Mouse (Mus musculus): ENCODE results near the gene Trarg1.
A peak's percentile ranks its signal among the peaks of the same experiment; 100 is the strongest.

Trarg1 gene

GRCm38 (mm10) chr11:76672561-76673384 is 6.8 kb upstream of the Trarg1 start:
- DNase-seq (ENCODE audit: extremely low read depth, insufficient read length, low spot score): no peak

- DNase-seq (ENCODE audit: extremely low read depth, insufficient read length, low spot score): no peak
These were observed 5.4 kb upstream of the Trarg1 start for GRCm38 (mm10) chr11:76674199-76674598.

- DNase-seq (ENCODE audit: extremely low read depth, insufficient read length, low spot score): no peak
These were observed 4.9 kb upstream of the Trarg1 start for GRCm38 (mm10) chr11:76674704-76675103.

- no peak for DNase-seq (ENCODE audit: extremely low read depth, insufficient read length, low spot score)
These were observed 6.0 kb downstream of the Trarg1 start for GRCm38 (mm10) chr11:76685604-76686003.

GRCm38 (mm10) chr11:76692096-76692495 is 12.5 kb downstream of the Trarg1 start:
- no peak for DNase-seq (ENCODE audit: extremely low read depth, insufficient read length, low spot score)

- DNase-seq (ENCODE audit: extremely low read depth, insufficient read length, low spot score): no peak
These were observed 16.2 kb downstream of the Trarg1 start for GRCm38 (mm10) chr11:76695810-76696209.

GRCm38 (mm10) chr11:76699626-76700025 is 20.0 kb downstream of the Trarg1 start:
- no peak for DNase-seq (ENCODE audit: extremely low read depth, insufficient read length, low spot score)

- no peak for DNase-seq (ENCODE audit: extremely low read depth, insufficient read length, low spot score)
These were observed 28.0 kb downstream of the Trarg1 start for GRCm38 (mm10) chr11:76707656-76708055.

GRCm38 (mm10) chr11:76708066-76708465 is 28.5 kb downstream of the Trarg1 start:
- no peak for DNase-seq (ENCODE audit: extremely low read depth, insufficient read length, low spot score)

- no peak for DNase-seq (ENCODE audit: extremely low read depth, insufficient read length, low spot score)
These were observed 29.3 kb downstream of the Trarg1 start for GRCm38 (mm10) chr11:76708881-76709280.

GRCm38 (mm10) chr11:76709625-76710452 is 30.2 kb downstream of the Trarg1 start:
- peak; percentile 70 for DNase-seq (ENCODE audit: extremely low read depth, insufficient read length, low spot score)

- DNase-seq (ENCODE audit: extremely low read depth, insufficient read length, low spot score): no peak
These were observed 37.4 kb downstream of the Trarg1 start for GRCm38 (mm10) chr11:76717000-76717399.

GRCm38 (mm10) chr11:76723911-76724310 is 44.3 kb downstream of the Trarg1 start:
- no peak for DNase-seq (ENCODE audit: extremely low read depth, insufficient read length, low spot score)

GRCm38 (mm10) chr11:76728093-76728492 is 48.5 kb downstream of the Trarg1 start:
- DNase-seq (ENCODE audit: extremely low read depth, insufficient read length, low spot score): no peak

- DNase-seq (ENCODE audit: extremely low read depth, insufficient read length, low spot score): no peak
These were observed 51.0 kb downstream of the Trarg1 start for GRCm38 (mm10) chr11:76730650-76731049.

- no peak for DNase-seq (ENCODE audit: extremely low read depth, insufficient read length, low spot score)
These were observed 55.0 kb downstream of the Trarg1 start for GRCm38 (mm10) chr11:76734560-76734959.

- DNase-seq (ENCODE audit: extremely low read depth, insufficient read length, low spot score): no peak
These were observed 56.2 kb downstream of the Trarg1 start for GRCm38 (mm10) chr11:76735753-76736324.

- no peak for DNase-seq (ENCODE audit: extremely low read depth, insufficient read length, low spot score)
These were observed 59.5 kb downstream of the Trarg1 start for GRCm38 (mm10) chr11:76739125-76739524.

- no peak for DNase-seq (ENCODE audit: extremely low read depth, insufficient read length, low spot score)
These were observed 62.9 kb downstream of the Trarg1 start for GRCm38 (mm10) chr11:76742511-76742910.

GRCm38 (mm10) chr11:76744550-76744949 is 64.9 kb downstream of the Trarg1 start:
- DNase-seq (ENCODE audit: extremely low read depth, insufficient read length, low spot score): no peak

GRCm38 (mm10) chr11:76745921-76746320 is 66.3 kb downstream of the Trarg1 start:
- no peak for DNase-seq (ENCODE audit: extremely low read depth, insufficient read length, low spot score)

Data from 3134 (cell line).